Mouse (Mus musculus) lung, postnatal 0 days (tissue): ENCODE data around the gene 1110008L16Rik.

Experiments used
- CTCF ChIP-seq: IDR thresholded peaks from 2 replicates; pipeline ENCODE4 v1.5.1; 2016; ENCODE audit warnings: antibody characterized with exemption, mild to moderate bottlenecking
- EP300 ChIP-seq: IDR thresholded peaks from 2 replicates; pipeline ENCODE4 v1.6.1; 2016; ENCODE audit warnings: antibody characterized with exemption, mild to moderate bottlenecking, control low read depth

DNA sequence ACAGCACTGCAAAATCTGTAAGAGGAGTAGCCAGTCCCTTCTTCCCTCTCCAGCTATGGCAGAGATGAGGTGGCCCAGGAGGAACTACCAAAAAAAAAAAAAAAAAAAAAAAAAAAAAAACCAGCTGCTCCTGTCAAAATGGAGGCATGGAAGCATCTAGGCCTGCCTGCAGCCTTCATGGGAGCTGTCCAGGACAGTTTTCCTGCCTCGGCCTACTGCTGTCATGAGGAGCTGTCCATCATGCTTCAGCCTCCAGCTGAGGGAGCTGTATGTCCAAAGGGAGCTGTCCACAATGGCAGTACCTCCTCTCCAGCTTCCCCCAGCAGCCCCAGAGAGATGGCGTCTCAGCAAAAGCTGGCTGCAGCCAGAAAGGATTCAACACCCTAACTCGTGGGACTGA lies 27.1 kb upstream of the 1110008L16Rik start:
- TF ChIP-seq CTCF = no peak
- TF ChIP-seq EP300 = no peak
